12 mouse cellular contexts compared by ENCODE assay signal in genomic region chr11:75340076-75340475, GRCm38 (mm10). TPM values are rescaled to one million over a fixed set of nuclear protein-coding genes. Genes with fewer than 3 reads are reported as not detected.
A peak's percentile ranks its signal among the peaks of the same experiment; 100 is the strongest.
DNase-seq lines count a peak whose midpoint lies in the region; ATAC-seq lines count a peak whose summit lies in the region.
"Had no signal": no experiment of that assay in that cellular context is flagged by ENCODE, and none has a peak within 500 bp of the region (broad histone marks: within the 10 kb centered on the region; RNA-seq: fewer than 3 reads in every experiment).

No protein-coding gene starts in this region.

- peak; percentile 90 for DNase-seq in heart, adult 11 months
- DNase-seq in kidney, adult 18-20 months, result peak; percentile 42
- no peak for DNase-seq in midbrain, embryonic 14.5 days
- peak; percentile 64 to 74 for DNase-seq in kidney, postnatal 36 days
- DNase-seq in retina, embryonic 14.5 days (ENCODE audit: low spot score), result no peak
- DNase-seq: cerebellum, adult 2 months; gastrocnemius, postnatal 14 days; left cerebral cortex, postnatal 4 days had no signal

- H3K36me3 ChIP-seq in heart, embryonic 12.5 days, result peaks cover 59% of the 10 kb centered on the region
- H3K36me3 ChIP-seq in kidney, embryonic 14.5 days (ENCODE audit: control insufficient read depth, insufficient read depth, low read length), result peaks cover 44% of the 10 kb centered on the region
- peaks cover 12% of the 10 kb centered on the region; the same call in 1 of the 2 replicates for H3K36me3 ChIP-seq in midbrain, embryonic 16.5 days (ENCODE audit: control insufficient read depth, insufficient read depth, low read length)
- peaks cover 30% of the 10 kb centered on the region for H3K36me3 ChIP-seq in midbrain, embryonic 14.5 days (ENCODE audit: control insufficient read depth, insufficient read depth, low read length)

- H3K27ac ChIP-seq in heart, embryonic 12.5 days (ENCODE audit: poor library complexity, severe bottlenecking), result no peak overlapping the region
- no peak overlapping the region for H3K27ac ChIP-seq in kidney, embryonic 14.5 days (ENCODE audit: low read depth, low read length)
- peak overlapping the region; percentile 6 for H3K27ac ChIP-seq in midbrain, embryonic 16.5 days (ENCODE audit: low read length)
- no peak overlapping the region for H3K27ac ChIP-seq in midbrain, embryonic 14.5 days (replicated peaks; ENCODE audit: low read depth, low read length)

- H3K4me2 ChIP-seq in heart, embryonic 12.5 days, result no peak overlapping the region
- no peak overlapping the region for H3K4me2 ChIP-seq in kidney, embryonic 14.5 days (replicated peaks; ENCODE audit: low read depth, low read length)
- no peak overlapping the region for H3K4me2 ChIP-seq in midbrain, embryonic 16.5 days (ENCODE audit: low read length)
- no peak overlapping the region for H3K4me2 ChIP-seq in midbrain, embryonic 14.5 days (ENCODE audit: low read length)

- H3K9ac ChIP-seq in heart, embryonic 12.5 days, result no peak overlapping the region
- no peak overlapping the region for H3K9ac ChIP-seq in kidney, embryonic 14.5 days (ENCODE audit: low read depth, low read length)
- H3K9ac ChIP-seq in midbrain, embryonic 16.5 days (ENCODE audit: low read depth, low read length), result no peak overlapping the region
- no peak overlapping the region for H3K9ac ChIP-seq in midbrain, embryonic 14.5 days (replicated peaks; ENCODE audit: low read length)

- H3K4me3 ChIP-seq in heart, embryonic 12.5 days, result no peak overlapping the region
- no peak overlapping the region for H3K4me3 ChIP-seq in kidney, embryonic 14.5 days (ENCODE audit: low read length)
- no peak overlapping the region for H3K4me3 ChIP-seq in midbrain, embryonic 16.5 days (ENCODE audit: low read depth, low read length)
- no peak overlapping the region for H3K4me3 ChIP-seq in midbrain, embryonic 14.5 days (replicated peaks; ENCODE audit: low read depth, low read length)

- no peaks in the 10 kb centered on the region for H3K9me3 ChIP-seq in heart, embryonic 12.5 days (replicated peaks)
- no peaks in the 10 kb centered on the region for H3K9me3 ChIP-seq in kidney, embryonic 14.5 days (ENCODE audit: control insufficient read depth, low read length)
- H3K9me3 ChIP-seq in midbrain, embryonic 16.5 days (replicated peaks; ENCODE audit: control insufficient read depth, low read length, poor library complexity, severe bottlenecking), result no peaks in the 10 kb centered on the region
- no peaks in the 10 kb centered on the region for H3K9me3 ChIP-seq in midbrain, embryonic 14.5 days (ENCODE audit: control insufficient read depth, low read length)

- WGBS in heart, embryonic 12.5 days, result 85% methylated on average over 14 of the region's 14 CpGs
- 83% methylated on average over 14 of the region's 14 CpGs for WGBS in kidney, embryonic 14.5 days
- 92% methylated on average over 14 of the region's 14 CpGs for WGBS in midbrain, embryonic 16.5 days
- WGBS in midbrain, embryonic 14.5 days, result 93% methylated on average over 14 of the region's 14 CpGs

- no peaks in the 10 kb centered on the region for H3K27me3 ChIP-seq in heart, embryonic 12.5 days (replicated peaks)
- H3K27me3 ChIP-seq in kidney, embryonic 14.5 days (ENCODE audit: control insufficient read depth, insufficient read depth, low read length), result no peaks in the 10 kb centered on the region
- no peaks in the 10 kb centered on the region for H3K27me3 ChIP-seq in midbrain, embryonic 16.5 days (ENCODE audit: control insufficient read depth, insufficient read depth, low read depth, low read length)
- no peaks in the 10 kb centered on the region for H3K27me3 ChIP-seq in midbrain, embryonic 14.5 days (ENCODE audit: control insufficient read depth, insufficient read depth, low read length)

- no peak for ATAC-seq in heart, embryonic 12.5 days (ENCODE audit: insufficient number of reproducible peaks, low FRiP score)
- ATAC-seq in kidney, embryonic 14.5 days (ENCODE audit: low FRiP score, low TSS enrichment), result no peak
- no peak for ATAC-seq in midbrain, embryonic 16.5 days
- ATAC-seq in midbrain, embryonic 14.5 days (ENCODE audit: low FRiP score, low TSS enrichment), result no peak
- ATAC-seq: forebrain, embryonic 16.5 days had no signal

- H3K4me1 ChIP-seq in heart, embryonic 12.5 days (replicated peaks), result peaks cover 22% of the 10 kb centered on the region
- peaks cover 6% of the 10 kb centered on the region; the same call in 1 of the 2 replicates for H3K4me1 ChIP-seq in kidney, embryonic 14.5 days (ENCODE audit: control insufficient read depth, insufficient read depth, low read length)
- H3K4me1 ChIP-seq in midbrain, embryonic 16.5 days (ENCODE audit: control insufficient read depth, insufficient read depth, low read length), result no peaks in the 10 kb centered on the region
- H3K4me1 ChIP-seq in midbrain, embryonic 14.5 days (ENCODE audit: control insufficient read depth, insufficient read depth, low read length), result no peaks in the 10 kb centered on the region

RNA-seq across cellular contexts. Expression of gene Rpa1, which starts 8.0 kb away (rescaled TPM):
- 120 and 122 TPM in 2 replicates for polyA plus RNA-seq in heart, embryonic 12.5 days (2016; fragmentation: Nextera tagmentation; extraction: Ambion mirVana)
- polyA plus RNA-seq in kidney, embryonic 14.5 days (2014; fragmentation: Nextera tagmentation; extraction: Ambion mirVana), result 111 and 119 TPM in 2 replicates
- polyA plus RNA-seq in midbrain, embryonic 16.5 days (2015; fragmentation: Nextera tagmentation; extraction: Ambion mirVana), result 50.6 and 50.7 TPM in 2 replicates
- 48.3 and 50.0 TPM in 2 replicates for polyA plus RNA-seq in midbrain, embryonic 14.5 days (2014; fragmentation: Nextera tagmentation; extraction: Ambion mirVana)

RNA-seq across cellular contexts. Expression of gene Smyd4, which starts 8.2 kb away (rescaled TPM):
- polyA plus RNA-seq in heart, embryonic 12.5 days (2016; fragmentation: Nextera tagmentation; extraction: Ambion mirVana), result 12.8 and 14.6 TPM in 2 replicates
- 10.4 and 17.8 TPM in 2 replicates for polyA plus RNA-seq in kidney, embryonic 14.5 days (2014; fragmentation: Nextera tagmentation; extraction: Ambion mirVana)
- polyA plus RNA-seq in midbrain, embryonic 16.5 days (2015; fragmentation: Nextera tagmentation; extraction: Ambion mirVana), result 17.3 TPM in 2 replicates
- 9.5 and 12.0 TPM in 2 replicates for polyA plus RNA-seq in midbrain, embryonic 14.5 days (2014; fragmentation: Nextera tagmentation; extraction: Ambion mirVana)

Comparison
In these comparisons a context has a peak if more than half of its experiments do, and no peak if none do; other contexts are left out.
1. DNase-seq: peak in heart, adult 11 months (single experiment), kidney, adult 18-20 months (single experiment) and kidney, postnatal 36 days (2 of 2); none in midbrain, embryonic 14.5 days (single experiment) and retina, embryonic 14.5 days (single experiment).